Comparison of ENCODE assay signal across 8 mouse cellular contexts in the genomic region with DNA sequence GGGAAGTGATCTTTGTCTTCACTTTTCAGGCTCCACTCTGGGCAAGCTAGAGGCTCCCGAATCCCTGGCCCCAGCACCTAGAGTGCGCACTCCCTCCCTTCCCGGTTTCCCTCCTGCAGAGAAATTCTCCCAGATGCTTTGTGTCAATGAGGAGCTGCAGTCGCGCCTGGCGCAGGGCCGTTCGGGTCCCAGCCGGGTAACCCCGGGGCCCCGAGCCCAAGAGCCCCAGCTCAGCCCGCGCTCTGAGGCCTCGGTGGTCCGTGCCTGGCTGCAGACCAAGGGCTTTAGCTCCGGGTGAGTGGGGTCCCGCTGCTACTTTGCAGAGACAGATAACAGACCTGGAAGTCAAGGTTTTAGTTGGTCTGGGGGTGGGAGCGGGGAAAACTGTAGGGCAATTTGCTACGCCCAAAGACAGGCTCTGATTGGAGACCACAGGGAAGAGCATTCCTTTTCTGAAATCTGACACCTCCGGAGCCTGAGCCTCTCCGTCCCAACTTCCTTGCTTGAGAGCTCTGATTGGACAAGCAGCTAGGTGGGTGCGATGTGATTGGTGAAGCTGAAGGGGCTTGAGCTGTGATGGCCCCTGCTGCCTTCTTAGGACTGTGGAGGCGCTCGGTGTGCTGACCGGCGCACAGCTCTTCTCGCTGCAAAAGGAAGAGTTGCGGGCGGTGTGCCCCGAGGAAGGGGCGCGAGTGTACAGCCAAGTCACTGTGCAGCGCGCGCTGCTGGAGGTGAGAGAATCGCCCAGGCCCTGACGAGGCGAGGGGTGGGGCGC. TPM values are rescaled to one million over a fixed set of nuclear protein-coding genes. Genes with fewer than 3 reads are reported as not detected.
DNase-seq lines count a peak whose midpoint lies in the region; ATAC-seq and TF ChIP-seq lines count a peak whose summit lies in the region.

No protein-coding gene starts in this region.

- 0 out of 2 replicates have a peak, but pooled peaks have one; percentile 15 for TF ChIP-seq CTCF in kidney, postnatal 0 days (IDR thresholded peaks at IDR 0.05; ENCODE audit: low read depth)

- peaks cover 29% of the 10 kb centered on the region for H3K36me3 ChIP-seq in heart, embryonic 14.5 days (ENCODE audit: control insufficient read depth, insufficient read depth, low read length)
- H3K36me3 ChIP-seq in kidney, postnatal 0 days (ENCODE audit: insufficient read depth, low read length), result peaks cover 24% of the 10 kb centered on the region
- peaks cover 24% of the 10 kb centered on the region for H3K36me3 ChIP-seq in liver, embryonic 15.5 days (replicated peaks)
- H3K36me3 ChIP-seq in neural tube, embryonic 13.5 days, result peaks cover 24% of the 10 kb centered on the region

- H3K9ac ChIP-seq in heart, embryonic 14.5 days (ENCODE audit: low read length), result peak overlapping the region; percentile 73
- H3K9ac ChIP-seq in kidney, postnatal 0 days (ENCODE audit: low read depth, low read length), result peak overlapping the region; percentile 54
- no peak overlapping the region for H3K9ac ChIP-seq in liver, embryonic 15.5 days
- H3K9ac ChIP-seq in neural tube, embryonic 13.5 days, result peak overlapping the region; percentile 66

- under 1% methylated on average over 39 of the region's 39 CpGs for WGBS in heart, embryonic 14.5 days
- WGBS in kidney, postnatal 0 days, result under 1% methylated on average over 39 of the region's 39 CpGs
- WGBS in liver, embryonic 15.5 days (ENCODE audit: insufficient replicate concordance), result 2% methylated on average over 39 of the region's 39 CpGs
- 0% methylated on average over 39 of the region's 39 CpGs for WGBS in neural tube, embryonic 13.5 days

- no peaks in the 10 kb centered on the region for H3K9me3 ChIP-seq in heart, embryonic 14.5 days (ENCODE audit: control insufficient read depth, low read length)
- H3K9me3 ChIP-seq in kidney, postnatal 0 days (replicated peaks; ENCODE audit: low read length), result no peaks in the 10 kb centered on the region
- H3K9me3 ChIP-seq in liver, embryonic 15.5 days (replicated peaks), result no peaks in the 10 kb centered on the region
- H3K9me3 ChIP-seq in neural tube, embryonic 13.5 days, result no peaks in the 10 kb centered on the region

- peak; percentile 95 for ATAC-seq in heart, embryonic 14.5 days (ENCODE audit: insufficient number of reproducible peaks, insufficient read depth, low FRiP score, low read depth)
- peak; percentile 95 for ATAC-seq in kidney, postnatal 0 days (replicated peaks; ENCODE audit: low FRiP score, low read depth)
- ATAC-seq in liver, embryonic 15.5 days (ENCODE audit: insufficient read depth), result peak; percentile 64
- ATAC-seq in neural tube, embryonic 13.5 days (ENCODE audit: low read depth), result peak; percentile 94

- peak overlapping the region; percentile 93 for H3K27ac ChIP-seq in heart, embryonic 14.5 days (replicated peaks in 1 of 2; ENCODE audit: control insufficient read depth in 1 of 2, insufficient read depth in 1 of 2, low read depth in 2 of 2, low read length in 2 of 2)
- peak overlapping the region; percentile 89 for H3K27ac ChIP-seq in kidney, postnatal 0 days
- H3K27ac ChIP-seq in liver, embryonic 15.5 days (replicated peaks), result no peak overlapping the region
- peak overlapping the region; percentile 67 for H3K27ac ChIP-seq in neural tube, embryonic 13.5 days (replicated peaks)

- H3K4me3 ChIP-seq in heart, embryonic 14.5 days (ENCODE audit: control insufficient read depth in 1 of 2, insufficient read depth in 1 of 2, low read depth in 1 of 2, low read length in 2 of 2), result peak overlapping the region; percentile 53 to 75
- peak overlapping the region; percentile 41 for H3K4me3 ChIP-seq in kidney, postnatal 0 days (replicated peaks; ENCODE audit: low read depth, low read length)
- peak overlapping the region; percentile 47 for H3K4me3 ChIP-seq in liver, embryonic 15.5 days (replicated peaks)
- H3K4me3 ChIP-seq in neural tube, embryonic 13.5 days, result peak overlapping the region; percentile 43

- peaks cover 7 to 19% of the 10 kb centered on the region in 2 experiments for H3K4me1 ChIP-seq in heart, embryonic 14.5 days (ENCODE audit: control insufficient read depth in 2 of 2, insufficient read depth in 2 of 2, low read length in 2 of 2)
- H3K4me1 ChIP-seq in kidney, postnatal 0 days (replicated peaks; ENCODE audit: insufficient read depth, low read length), result peaks cover 9% of the 10 kb centered on the region; the same call in 1 of the 2 replicates
- H3K4me1 ChIP-seq in liver, embryonic 15.5 days (replicated peaks), result peaks cover 8% of the 10 kb centered on the region; the same call in 1 of the 2 replicates
- peaks cover 26% of the 10 kb centered on the region for H3K4me1 ChIP-seq in neural tube, embryonic 13.5 days (replicated peaks)

- H3K4me2 ChIP-seq in heart, embryonic 14.5 days (ENCODE audit: low read length), result peak overlapping the region; percentile 89
- peak overlapping the region; percentile 64 for H3K4me2 ChIP-seq in kidney, postnatal 0 days (ENCODE audit: low read length)
- H3K4me2 ChIP-seq in liver, embryonic 15.5 days, result peak overlapping the region; percentile 60
- peak overlapping the region; percentile 75 for H3K4me2 ChIP-seq in neural tube, embryonic 13.5 days

- DNase-seq in spleen, postnatal 36 days (ENCODE audit: low spot score in 2 of 2), result peak; percentile 21 to 26
- no peak for DNase-seq in spleen, adult 18-20 months
- peak; percentile 66 for DNase-seq in fibroblast of lung, adult 2 months (ENCODE audit: low read depth)
- DNase-seq in kidney, postnatal 0 days (ENCODE audit: low spot score), result peak; percentile 99
- peak; percentile 71 to 81 for DNase-seq in urinary bladder, postnatal 4 days (ENCODE audit: low spot score in 2 of 2)

- peaks cover 9% of the 10 kb centered on the region; the same call in 1 of the 2 replicates for H3K27me3 ChIP-seq in heart, embryonic 14.5 days (ENCODE audit: control insufficient read depth, insufficient read depth, low read length)
- H3K27me3 ChIP-seq in kidney, postnatal 0 days (ENCODE audit: insufficient read depth, low read length), result no peaks in the 10 kb centered on the region
- H3K27me3 ChIP-seq in liver, embryonic 15.5 days, result peaks cover 66% of the 10 kb centered on the region
- H3K27me3 ChIP-seq in neural tube, embryonic 13.5 days, result peaks cover 37% of the 10 kb centered on the region

RNA-seq across cellular contexts. Expression of gene Eps8l1, which starts 17.7 kb away (rescaled TPM):
- 2.1 and 4.7 TPM in 2 replicates for polyA plus RNA-seq in heart, embryonic 14.5 days (2014; fragmentation: Nextera tagmentation; extraction: Ambion mirVana)
- 5.8 and 12.8 TPM in 2 replicates for polyA plus RNA-seq in kidney, postnatal 0 days (2015; fragmentation: Nextera tagmentation; extraction: Ambion mirVana)
- polyA plus RNA-seq in liver, embryonic 15.5 days (2015; fragmentation: Nextera tagmentation; extraction: Ambion mirVana), result 1.4 and 1.8 TPM in 2 replicates
- polyA plus RNA-seq in neural tube, embryonic 13.5 days (2015; fragmentation: Nextera tagmentation; extraction: Ambion mirVana), result 12.1 and 12.9 TPM in 2 replicates

RNA-seq across cellular contexts. Expression of gene Ppp1r12c, which starts 23.3 kb away (rescaled TPM):
- 41.7 and 47.7 TPM in 2 replicates for polyA plus RNA-seq in heart, embryonic 14.5 days (2014; fragmentation: Nextera tagmentation; extraction: Ambion mirVana)
- 31.3 and 33.8 TPM in 2 replicates for polyA plus RNA-seq in kidney, postnatal 0 days (2015; fragmentation: Nextera tagmentation; extraction: Ambion mirVana)
- polyA plus RNA-seq in liver, embryonic 15.5 days (2015; fragmentation: Nextera tagmentation; extraction: Ambion mirVana), result 17.4 and 20.9 TPM in 2 replicates
- 46.0 and 48.4 TPM in 2 replicates for polyA plus RNA-seq in neural tube, embryonic 13.5 days (2015; fragmentation: Nextera tagmentation; extraction: Ambion mirVana)

RNA-seq across cellular contexts. Expression of gene Rdh13, which starts 32.8 kb away (rescaled TPM):
- polyA plus RNA-seq in heart, embryonic 14.5 days (2014; fragmentation: Nextera tagmentation; extraction: Ambion mirVana), result 29.5 and 30.7 TPM in 2 replicates
- 24.3 and 26.5 TPM in 2 replicates for polyA plus RNA-seq in kidney, postnatal 0 days (2015; fragmentation: Nextera tagmentation; extraction: Ambion mirVana)
- polyA plus RNA-seq in liver, embryonic 15.5 days (2015; fragmentation: Nextera tagmentation; extraction: Ambion mirVana), result 4.5 and 4.6 TPM in 2 replicates
- polyA plus RNA-seq in neural tube, embryonic 13.5 days (2015; fragmentation: Nextera tagmentation; extraction: Ambion mirVana), result 35.9 and 38.6 TPM in 2 replicates

RNA-seq across cellular contexts. Expression of gene Tnnt1, which starts 38.0 kb away (rescaled TPM):
- polyA plus RNA-seq in heart, embryonic 14.5 days (2014; fragmentation: Nextera tagmentation; extraction: Ambion mirVana), result 479 and 551 TPM in 2 replicates
- 10.8 and 15.2 TPM in 2 replicates for polyA plus RNA-seq in kidney, postnatal 0 days (2015; fragmentation: Nextera tagmentation; extraction: Ambion mirVana)
- polyA plus RNA-seq in liver, embryonic 15.5 days (2015; fragmentation: Nextera tagmentation; extraction: Ambion mirVana), result 11.7 and 16.9 TPM in 2 replicates
- 12.7 and 42.9 TPM in 2 replicates for polyA plus RNA-seq in neural tube, embryonic 13.5 days (2015; fragmentation: Nextera tagmentation; extraction: Ambion mirVana)

RNA-seq across cellular contexts. Expression of gene Tnni3, which starts 45.8 kb away (rescaled TPM):
- 2,958 and 3,056 TPM in 2 replicates for polyA plus RNA-seq in heart, embryonic 14.5 days (2014; fragmentation: Nextera tagmentation; extraction: Ambion mirVana)
- 5.6 and 6.3 TPM in 2 replicates for polyA plus RNA-seq in kidney, postnatal 0 days (2015; fragmentation: Nextera tagmentation; extraction: Ambion mirVana)
- polyA plus RNA-seq in liver, embryonic 15.5 days (2015; fragmentation: Nextera tagmentation; extraction: Ambion mirVana), result 0.39 and 1.3 TPM in 2 replicates
- 1.8 and 3.6 TPM in 2 replicates for polyA plus RNA-seq in neural tube, embryonic 13.5 days (2015; fragmentation: Nextera tagmentation; extraction: Ambion mirVana)

Comparison
In these comparisons a context has a peak if more than half of its experiments do, and no peak if none do; other contexts are left out.
1. DNase-seq: peak in spleen, postnatal 36 days (2 of 2), fibroblast of lung, adult 2 months (single experiment), kidney, postnatal 0 days (single experiment) and urinary bladder, postnatal 4 days (2 of 2); none in spleen, adult 18-20 months (0 of 2).
2. Peak in every context shown above with its lines, with median percentiles within 50 percentile points of each other: ATAC-seq, H3K4me2 ChIP-seq and H3K4me3 ChIP-seq.